In the genomic region with DNA sequence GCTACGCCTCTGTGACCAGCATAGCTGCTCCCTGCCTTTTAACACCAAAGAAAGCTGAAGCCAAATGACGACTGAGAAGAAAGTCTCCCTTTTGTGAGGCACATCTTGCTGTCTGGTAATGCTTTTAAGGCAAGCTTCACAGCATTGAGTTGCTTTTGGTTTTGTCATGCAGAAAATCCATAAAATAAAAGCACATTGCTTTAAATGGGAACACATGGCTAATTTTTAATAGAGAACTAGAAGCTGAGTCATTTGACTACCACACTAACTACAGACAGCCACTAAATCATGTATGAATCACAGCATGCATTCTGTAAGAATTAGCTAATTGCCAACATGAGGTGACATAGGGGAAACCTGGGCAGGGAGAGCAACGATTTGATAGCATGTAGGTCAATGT, we compare ENCODE assay signal across 20 mouse cellular contexts.
DNase-seq lines count a peak whose midpoint lies in the region; ATAC-seq and TF ChIP-seq lines count a peak whose summit lies in the region.
"Had no signal": no experiment of that assay in that cellular context is flagged by ENCODE, and none has a peak within 500 bp of the region (broad histone marks: within the 10 kb centered on the region; RNA-seq: fewer than 3 reads in every experiment).

No protein-coding gene starts in this region.

- ATAC-seq in embryonic facial prominence, embryonic 11.5 days (replicated peaks; ENCODE audit: insufficient number of reproducible peaks, low FRiP score, low TSS enrichment, low read depth) = no peak
- no peak for ATAC-seq in embryonic facial prominence, embryonic 12.5 days (ENCODE audit: insufficient number of reproducible peaks, insufficient read depth, low FRiP score, low TSS enrichment)
- ATAC-seq: activated CD4-positive, CD25-positive, alpha-beta regulatory T cell, adult 4 months; forebrain, embryonic 13.5 days; forebrain, embryonic 15.5 days; forebrain, postnatal 0 days had no signal

- H3K4me2 ChIP-seq in embryonic facial prominence, embryonic 11.5 days (ENCODE audit: low read depth, low read length) = no peak overlapping the region
- no peak overlapping the region for H3K4me2 ChIP-seq in embryonic facial prominence, embryonic 12.5 days (replicated peaks)
- H3K4me2 ChIP-seq: embryonic facial prominence, embryonic 15.5 days; forebrain, embryonic 13.5 days; forebrain, embryonic 15.5 days had no signal

- H3K9me3 ChIP-seq in embryonic facial prominence, embryonic 11.5 days (replicated peaks; ENCODE audit: control insufficient read depth, low read length) = no peaks in the 10 kb centered on the region
- H3K9me3 ChIP-seq in embryonic facial prominence, embryonic 10.5 days = no peaks in the 10 kb centered on the region
- no peaks in the 10 kb centered on the region for H3K9me3 ChIP-seq in embryonic facial prominence, embryonic 12.5 days
- H3K9me3 ChIP-seq: embryonic facial prominence, embryonic 15.5 days; forebrain, embryonic 13.5 days; forebrain, embryonic 15.5 days had no signal

- no peak overlapping the region for H3K9ac ChIP-seq in embryonic facial prominence, embryonic 11.5 days (replicated peaks; ENCODE audit: low read length)
- no peak overlapping the region for H3K9ac ChIP-seq in embryonic facial prominence, embryonic 12.5 days
- H3K9ac ChIP-seq: embryonic facial prominence, embryonic 15.5 days; forebrain, embryonic 13.5 days; forebrain, embryonic 15.5 days; forebrain, postnatal 0 days had no signal

- DNase-seq in embryonic facial prominence, embryonic 11.5 days (ENCODE audit: low spot score) = peak; percentile 49
- no peak for DNase-seq in embryonic facial prominence, embryonic 10.5 days (ENCODE audit: low spot score)
- DNase-seq in kidney, adult 2 months = no peak
- no peak for DNase-seq in kidney, adult 8-10 months
- DNase-seq: adrenal gland, adult 8-10 months; adrenal gland, postnatal 25 days; cerebellum, adult 11 months; cerebellum, adult 18-20 months; cerebellum, adult 8-10 months; cerebellum, adult 9-11 months; cerebellum, postnatal 14 days; cerebellum, postnatal 36 days; embryo, embryonic 11 days; forebrain, postnatal 0 days had no signal

- no peaks in the 10 kb centered on the region for H3K27me3 ChIP-seq in embryonic facial prominence, embryonic 11.5 days (ENCODE audit: control insufficient read depth, insufficient read depth, low read length)
- H3K27me3 ChIP-seq in embryonic facial prominence, embryonic 10.5 days (replicated peaks; ENCODE audit: low read depth, poor library complexity, severe bottlenecking) = no peaks in the 10 kb centered on the region
- H3K27me3 ChIP-seq in embryonic facial prominence, embryonic 12.5 days = no peaks in the 10 kb centered on the region
- H3K27me3 ChIP-seq in kidney, adult 2 months (replicated peaks; ENCODE audit: control insufficient read depth, insufficient read depth, low read length) = no peaks in the 10 kb centered on the region
- H3K27me3 ChIP-seq: embryonic facial prominence, embryonic 15.5 days; forebrain, embryonic 13.5 days; forebrain, embryonic 15.5 days had no signal

- no peak for TF ChIP-seq POLR2A in embryonic fibroblast, embryonic 13.5 days (IDR thresholded peaks at IDR 0.05; ENCODE audit: low read depth, low read length)
- TF ChIP-seq POLR2A in kidney, adult 2 months (IDR thresholded peaks at IDR 0.05; ENCODE audit: low read depth, low read length) = no peak

- TF ChIP-seq CTCF in embryonic fibroblast, embryonic 13.5 days (IDR thresholded peaks at IDR 0.05; ENCODE audit: borderline replicate concordance, insufficient read depth, low read length) = no peak
- no peak for TF ChIP-seq CTCF in kidney, adult 2 months (conservative IDR thresholded peaks at IDR 0.05; ENCODE audit: insufficient read depth, insufficient read length, low read depth, low read length)

- no peak overlapping the region for H3K27ac ChIP-seq in embryonic facial prominence, embryonic 11.5 days (replicated peaks; ENCODE audit: low read depth, low read length)
- H3K27ac ChIP-seq in embryonic facial prominence, embryonic 10.5 days (replicated peaks) = no peak overlapping the region
- H3K27ac ChIP-seq in embryonic facial prominence, embryonic 12.5 days = peak overlapping the region; percentile 36; the same call in 1 of the 2 replicates
- peak overlapping the region; percentile 77 for H3K27ac ChIP-seq in embryonic fibroblast, embryonic 13.5 days (ENCODE audit: insufficient read depth, low read length)
- H3K27ac ChIP-seq in kidney, adult 2 months (ENCODE audit: insufficient read depth, low read depth, low read length) = no peak overlapping the region
- H3K27ac ChIP-seq: embryonic facial prominence, embryonic 15.5 days; forebrain, embryonic 13.5 days; forebrain, embryonic 15.5 days had no signal

- no peak overlapping the region for H3K4me3 ChIP-seq in embryonic facial prominence, embryonic 11.5 days (ENCODE audit: low read depth, low read length)
- no peak overlapping the region for H3K4me3 ChIP-seq in embryonic facial prominence, embryonic 10.5 days
- H3K4me3 ChIP-seq in embryonic facial prominence, embryonic 12.5 days = no peak overlapping the region
- no peak overlapping the region for H3K4me3 ChIP-seq in embryonic fibroblast, embryonic 13.5 days (ENCODE audit: insufficient read depth, low read length)
- no peak overlapping the region for H3K4me3 ChIP-seq in kidney, adult 2 months (ENCODE audit: insufficient read depth, low read depth, low read length)
- H3K4me3 ChIP-seq: embryonic facial prominence, embryonic 15.5 days; forebrain, embryonic 13.5 days; forebrain, embryonic 15.5 days had no signal

- 66% methylated on average over 3 of the region's 3 CpGs for WGBS in embryonic facial prominence, embryonic 11.5 days
- 75% methylated on average over 3 of the region's 3 CpGs for WGBS in embryonic facial prominence, embryonic 10.5 days
- WGBS in embryonic facial prominence, embryonic 12.5 days = 59% methylated on average over 3 of the region's 3 CpGs
- 62% methylated on average over 3 of the region's 3 CpGs for WGBS in kidney, adult 2 months

- no peaks in the 10 kb centered on the region for H3K4me1 ChIP-seq in embryonic facial prominence, embryonic 11.5 days (ENCODE audit: control insufficient read depth, insufficient read depth, low read length)
- no peaks in the 10 kb centered on the region for H3K4me1 ChIP-seq in embryonic facial prominence, embryonic 10.5 days
- no peaks in the 10 kb centered on the region; the same call in 1 of the 2 replicates for H3K4me1 ChIP-seq in embryonic facial prominence, embryonic 12.5 days
- peaks cover 4% of the 10 kb centered on the region for H3K4me1 ChIP-seq in embryonic fibroblast, embryonic 13.5 days (ENCODE audit: control insufficient read depth, insufficient read depth, low read length)
- H3K4me1 ChIP-seq in kidney, adult 2 months (ENCODE audit: control insufficient read depth, insufficient read depth, low read length) = no peaks in the 10 kb centered on the region

- H3K36me3 ChIP-seq in embryonic facial prominence, embryonic 11.5 days (replicated peaks; ENCODE audit: control insufficient read depth, insufficient read depth, low read depth, low read length) = no peaks in the 10 kb centered on the region
- H3K36me3 ChIP-seq in embryonic facial prominence, embryonic 10.5 days (replicated peaks) = no peaks in the 10 kb centered on the region
- no peaks in the 10 kb centered on the region for H3K36me3 ChIP-seq in embryonic facial prominence, embryonic 12.5 days
- no peaks in the 10 kb centered on the region for H3K36me3 ChIP-seq in kidney, adult 2 months (ENCODE audit: control insufficient read depth, insufficient read depth, low read length)
- H3K36me3 ChIP-seq: embryonic facial prominence, embryonic 15.5 days; forebrain, embryonic 15.5 days had no signal

Comparison
In these comparisons a context has a peak if more than half of its experiments do, and no peak if none do; other contexts are left out.
1. H3K27ac ChIP-seq: peak in embryonic facial prominence, embryonic 12.5 days (single experiment) and embryonic fibroblast, embryonic 13.5 days (single experiment); none in embryonic facial prominence, embryonic 11.5 days (single experiment), embryonic facial prominence, embryonic 10.5 days (single experiment) and kidney, adult 2 months (single experiment).